Mouse (Mus musculus) E14TG2a.4 (cell line): ENCODE results near the gene Dnah10.
"Not testable (repeated sequence)": the region's sequence is repeated elsewhere in the genome, so short reads cannot be mapped to it uniquely, and the experiment has no call there.

ENCODE experiments used
- CTCF ChIP-seq: conservative IDR thresholded peaks from 2 replicates; pipeline ENCODE4 v1.5.1; 2014; ENCODE audit warnings: low read length
- NANOG ChIP-seq: IDR thresholded peaks from 2 replicates; pipeline ENCODE4 v1.6.1; 2014; ENCODE audit warnings: borderline replicate concordance, low read length, mixed read lengths

DNA sequence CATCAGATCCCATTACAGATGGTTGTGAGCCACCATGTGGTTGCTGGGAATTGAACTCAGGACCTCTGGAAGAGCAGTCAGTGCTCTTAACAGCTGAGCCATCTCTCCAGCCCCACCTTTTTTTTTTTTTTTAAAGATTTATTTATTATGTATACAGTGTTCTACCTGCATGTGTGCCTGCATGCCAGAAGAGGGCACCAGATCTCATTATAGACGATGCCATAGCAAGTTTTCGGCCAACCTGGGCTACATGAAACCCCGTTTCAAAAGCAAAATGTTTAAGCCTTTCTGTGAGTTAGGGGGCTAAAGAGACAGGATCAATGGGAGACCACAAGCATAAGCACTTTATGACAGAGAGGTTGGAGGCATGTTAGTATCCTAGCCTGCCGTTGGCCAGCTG, 51.4 kb downstream of the Dnah10 start:
- TF ChIP-seq CTCF, NANOG: not testable (repeated sequence)
